Mouse (Mus musculus) lung, embryonic 16.5 days (tissue): Measurements from ENCODE around the gene Ccdc40. TPM values are rescaled to one million over a fixed set of nuclear protein-coding genes. Genes with fewer than 3 reads are reported as not detected.
A peak's percentile ranks its signal among the peaks of the same experiment; 100 is the strongest.
"Not testable (repeated sequence)": the region's sequence is repeated elsewhere in the genome, so short reads cannot be mapped to it uniquely, and the experiment has no call there.

Experiments used
- ATAC-seq: fragments of 200-750 bp; cut with Nextera tagmentation; 2 replicates; pipeline ENCODE4 v1.8.0; 2017; ENCODE audit warnings: low read depth, mild to moderate bottlenecking, moderate library complexity
- H3K27ac ChIP-seq: fragments of 300-500 bp; sonication (generic); 2 replicates; pipeline ENCODE4 v1.5.1; 2014; ENCODE audit warnings: mild to moderate bottlenecking, control low read depth, low read length
- H3K27me3 ChIP-seq: fragments of 300-500 bp; sonication (generic); 2 replicates; pipeline ENCODE4 v1.6.1; 2014; ENCODE audit warnings: low read depth, low read length, mixed read lengths; ENCODE audit not compliant: control insufficient read depth, insufficient read depth
- H3K36me3 ChIP-seq: fragments of 300-500 bp; sonication (generic); 2 replicates; pipeline ENCODE4 v1.6.1; 2014; ENCODE audit warnings: low read length; ENCODE audit not compliant: control insufficient read depth, insufficient read depth
- H3K4me1 ChIP-seq: fragments of 300-500 bp; sonication (generic); replicated peaks from 2 replicates; pipeline ENCODE4 v1.6.1; 2014; ENCODE audit warnings: low read length, mixed read lengths; ENCODE audit not compliant: control insufficient read depth, insufficient read depth
- H3K4me2 ChIP-seq: fragments of 300-500 bp; sonication (generic); 2 replicates; pipeline ENCODE4 v1.6.1; 2014; ENCODE audit warnings: low read depth, low read length, control low read depth
- H3K4me3 ChIP-seq: fragments of 300-500 bp; sonication (generic); 2 replicates; pipeline ENCODE4 v1.5.1; 2014; ENCODE audit warnings: mild to moderate bottlenecking, low read length, control low read depth
- H3K9ac ChIP-seq: fragments of 300-500 bp; sonication (generic); 2 replicates; pipeline ENCODE4 v1.6.1; 2014; ENCODE audit warnings: low read length, control low read depth
- H3K9me3 ChIP-seq: fragments of 300-500 bp; sonication (generic); 2 replicates; pipeline ENCODE4 v1.6.1; 2016; ENCODE audit warnings: low read length; ENCODE audit not compliant: control insufficient read depth
- WGBS: fragments of 180-500 bp; shearing (Covaris S2); extraction: QIAGEN DNeasy Blood & Tissue Kit; methylation state at CpG from one replicate; pipeline ENCODE4 v1.1.7; 2014; 5-methylcytosine and 5-hydroxymethylcytosine counted together
- polyA plus RNA-seq: library from polyadenylated mRNA; unstranded; fragments of >200 nt; fragmentation: Nextera tagmentation; extraction: Ambion mirVana; gene quantifications from 2 replicates; pipeline ENCODE4 v1.2.1, GENCODE M21; 2015

Ccdc40 gene
- polyA plus RNA-seq, 1 experiment from 2014 or later: 6.3 TPM

DNA sequence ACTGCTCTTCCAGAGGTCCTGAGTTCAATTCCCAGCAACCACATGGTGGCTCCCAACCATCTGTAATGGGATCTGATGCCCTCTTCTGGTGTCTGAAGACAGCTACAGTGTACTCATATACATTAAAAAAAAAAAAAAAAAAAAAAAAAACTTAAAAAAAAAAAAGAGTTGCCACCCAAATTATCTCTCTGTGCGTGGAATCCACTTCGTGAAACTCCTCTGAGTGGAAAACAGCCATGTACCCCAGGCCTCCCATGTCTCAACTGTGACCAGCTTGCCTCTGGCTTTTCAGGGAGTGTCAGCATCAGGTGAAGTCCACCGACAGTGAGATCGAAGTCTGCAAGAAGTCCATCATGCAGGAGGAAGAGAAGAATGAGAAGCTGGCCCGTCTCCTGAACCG, 17.2 kb downstream of the Ccdc40 start:
- H3K27ac ChIP-seq, H3K9ac ChIP-seq, H3K27me3 ChIP-seq, ATAC-seq, H3K4me3 ChIP-seq, H3K9me3 ChIP-seq, H3K36me3 ChIP-seq, H3K4me1 ChIP-seq, H3K4me2 ChIP-seq: not testable (repeated sequence)
- WGBS: 88% methylated on average over 6 of the region's 6 CpGs

GRCm38 (mm10) chr11:119249011-119249410, 20.6 kb downstream of the Ccdc40 start:
- H3K4me3 ChIP-seq: no peak overlapping the region
- no peaks in the 10 kb centered on the region; the same call in 1 of the 2 replicates for H3K4me1 ChIP-seq
- H3K9ac ChIP-seq: no peak overlapping the region
- WGBS: 23% methylated on average over 6 of the region's 6 CpGs
- ATAC-seq: peak; percentile 82
- no peaks in the 10 kb centered on the region for H3K27me3 ChIP-seq
- H3K36me3 ChIP-seq: no peaks in the 10 kb centered on the region
- H3K4me2 ChIP-seq: no peak overlapping the region
- H3K27ac ChIP-seq: no peak overlapping the region
- H3K9me3 ChIP-seq: no peaks in the 10 kb centered on the region

DNA sequence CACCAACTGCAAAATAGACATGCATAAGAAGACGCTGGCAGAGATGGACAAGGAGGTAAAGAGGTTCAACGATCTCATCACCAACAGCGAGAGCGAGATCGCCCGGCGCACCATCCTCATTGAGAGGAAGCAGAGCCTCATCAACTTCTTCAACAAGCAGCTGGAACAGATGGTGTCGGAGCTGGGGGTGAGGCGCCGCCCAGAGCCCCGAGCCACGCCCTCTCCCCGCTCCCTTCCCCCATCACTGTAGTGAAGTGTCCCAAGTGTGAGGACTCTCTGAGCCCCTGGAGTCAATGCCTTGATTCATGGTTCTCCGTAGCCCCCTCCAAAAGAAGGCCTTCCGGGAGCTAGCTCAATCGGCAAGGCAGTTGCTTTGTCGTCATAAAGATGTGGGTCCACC, 22.6 kb downstream of the Ccdc40 start:
- 39% methylated on average over 17 of the region's 17 CpGs for WGBS
- Histone ChIP-seq H3K27me3 (no peaks in the 10 kb centered on the region), H3K36me3 (no peaks in the 10 kb centered on the region), H3K4me1 (no peaks in the 10 kb centered on the region; the same call in 1 of the 2 replicates), H3K9me3 (no peaks in the 10 kb centered on the region), H3K4me3 (no peak overlapping the region), H3K27ac (no peak overlapping the region), H3K9ac (no peak overlapping the region), H3K4me2 (no peak overlapping the region)
- ATAC-seq: no peak

- WGBS: 4% methylated on average over 21 of the region's 22 CpGs
- H3K27ac ChIP-seq: no peak overlapping the region
- peak; percentile 65 for ATAC-seq
- no peak overlapping the region; the same call in 1 of the 2 replicates for H3K9ac ChIP-seq
- no peak overlapping the region for H3K4me3 ChIP-seq
- no peaks in the 10 kb centered on the region for H3K9me3 ChIP-seq
- no peaks in the 10 kb centered on the region for H3K27me3 ChIP-seq
- H3K4me2 ChIP-seq: peak overlapping the region; percentile 44
- no peaks in the 10 kb centered on the region; the same call in 1 of the 2 replicates for H3K4me1 ChIP-seq
- H3K36me3 ChIP-seq: no peaks in the 10 kb centered on the region
These were observed 24.6 kb downstream of the Ccdc40 start for GRCm38 (mm10) chr11:119252854-119253541.

- H3K9me3 ChIP-seq, H3K4me3 ChIP-seq, H3K27me3 ChIP-seq, H3K4me1 ChIP-seq, H3K9ac ChIP-seq, H3K36me3 ChIP-seq, H3K4me2 ChIP-seq, H3K27ac ChIP-seq, ATAC-seq: not testable (repeated sequence)
- 52% methylated on average over 5 of the region's 5 CpGs for WGBS
These were observed 28.2 kb downstream of the Ccdc40 start for GRCm38 (mm10) chr11:119256557-119256956.

GRCm38 (mm10) chr11:119258216-119258571, 29.8 kb downstream of the Ccdc40 start:
- no peaks in the 10 kb centered on the region for H3K27me3 ChIP-seq
- WGBS: 35% methylated on average over 9 of the region's 9 CpGs
- H3K9ac ChIP-seq: peak overlapping the region; percentile 52
- no peaks in the 10 kb centered on the region for H3K9me3 ChIP-seq
- H3K36me3 ChIP-seq: no peaks in the 10 kb centered on the region
- no peak overlapping the region for H3K27ac ChIP-seq
- no peak for ATAC-seq
- peak overlapping the region; percentile 52 for H3K4me2 ChIP-seq
- H3K4me1 ChIP-seq: no peaks in the 10 kb centered on the region; the same call in 1 of the 2 replicates
- peak overlapping the region; percentile 35 for H3K4me3 ChIP-seq

GRCm38 (mm10) chr11:119258572-119259322, 30.4 kb downstream of the Ccdc40 start:
- Histone ChIP-seq H3K4me2 (peak overlapping the region; percentile 52), H3K27me3 (no peaks in the 10 kb centered on the region), H3K36me3 (no peaks in the 10 kb centered on the region), H3K4me3 (peak overlapping the region; percentile 35), H3K27ac (no peak overlapping the region), H3K9ac (peak overlapping the region; percentile 52), H3K4me1 (no peaks in the 10 kb centered on the region; the same call in 1 of the 2 replicates), H3K9me3 (no peaks in the 10 kb centered on the region)
- 50% methylated on average over 23 of the region's 23 CpGs for WGBS
- ATAC-seq: peak; percentile 79

DNA sequence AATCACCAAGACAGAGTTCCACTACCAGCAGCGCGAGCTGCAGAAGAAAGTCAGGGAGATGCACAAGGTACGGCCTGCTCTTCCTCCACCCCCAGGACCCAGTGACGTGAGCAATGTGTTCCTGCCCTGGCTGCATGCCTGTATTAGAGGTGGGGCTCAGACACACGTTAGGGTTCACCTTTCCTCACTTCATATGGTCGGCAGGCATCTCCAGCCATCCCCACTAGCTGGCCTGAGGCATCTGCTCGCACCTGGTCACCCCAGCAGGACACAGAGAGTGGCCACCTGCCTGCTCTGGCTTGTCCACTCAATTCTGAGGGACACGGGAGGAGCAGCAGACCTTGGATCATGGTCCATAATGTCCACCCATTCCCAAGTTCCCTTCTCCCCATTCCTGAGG, 31.6 kb downstream of the Ccdc40 start:
- WGBS: 85% methylated on average over 8 of the region's 8 CpGs
- H3K9me3 ChIP-seq: no peaks in the 10 kb centered on the region
- no peaks in the 10 kb centered on the region for H3K27me3 ChIP-seq
- no peak overlapping the region for H3K9ac ChIP-seq
- H3K36me3 ChIP-seq: no peaks in the 10 kb centered on the region
- no peak overlapping the region for H3K4me2 ChIP-seq
- H3K4me1 ChIP-seq: no peaks in the 10 kb centered on the region; the same call in 1 of the 2 replicates
- H3K4me3 ChIP-seq: no peak overlapping the region
- ATAC-seq: no peak
- no peak overlapping the region for H3K27ac ChIP-seq

DNA sequence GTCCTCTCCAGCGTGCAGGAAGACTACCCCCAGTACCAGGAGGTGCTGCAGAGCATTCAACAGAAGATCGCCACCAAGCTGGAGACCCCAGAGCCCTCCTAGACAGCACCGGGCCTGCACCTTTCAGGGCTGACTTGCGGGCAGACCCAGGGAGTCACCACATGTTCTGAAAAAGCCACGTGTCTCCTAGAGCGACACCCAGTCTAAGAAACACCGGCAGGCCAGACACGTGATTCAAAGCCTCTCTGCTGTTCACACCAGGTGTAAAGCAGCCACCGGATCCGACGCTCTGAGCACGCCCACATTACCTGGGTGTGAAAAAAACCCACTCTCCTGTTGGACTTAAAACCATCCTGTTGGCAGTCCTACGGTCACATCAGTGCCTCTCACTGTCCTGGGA, 36.0 kb downstream of the Ccdc40 start:
- ATAC-seq: no peak
- Histone ChIP-seq H3K36me3 (no peaks in the 10 kb centered on the region), H3K27ac (no peak overlapping the region), H3K27me3 (no peaks in the 10 kb centered on the region), H3K4me3 (no peak overlapping the region), H3K9me3 (no peaks in the 10 kb centered on the region), H3K4me1 (peaks cover 14% of the 10 kb centered on the region), H3K4me2 (no peak overlapping the region), H3K9ac (no peak overlapping the region)
- WGBS: 87% methylated on average over 13 of the region's 13 CpGs
